Mouse (Mus musculus): ENCODE data around the gene Atxn1. TPM values are rescaled to one million over a fixed set of nuclear protein-coding genes. Genes with fewer than 3 reads are reported as not detected.

Gene Atxn1
- total and polyA plus RNA-seq, 3 experiments: 8.0 to 13.1 (median 9.7) TPM

DNA sequence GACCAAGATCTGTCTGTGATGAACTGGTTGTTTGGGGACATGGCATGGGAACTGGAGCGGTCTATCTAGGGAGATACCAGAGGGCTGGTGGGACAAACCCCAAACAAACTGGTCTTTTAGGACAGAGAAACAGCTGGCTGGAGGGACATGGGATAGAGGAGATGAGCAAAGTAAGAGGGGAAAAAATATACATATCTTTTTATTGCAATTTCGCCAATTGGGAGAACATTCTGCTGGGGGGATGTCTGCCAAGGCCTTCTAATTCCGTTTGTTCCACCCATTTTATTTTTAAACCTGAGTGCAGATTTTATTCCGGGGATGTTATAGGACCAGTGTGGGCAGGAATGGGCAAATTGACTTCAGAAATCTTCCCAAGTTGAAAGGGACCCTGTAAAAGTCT lies 305.0 kb downstream of the Atxn1 start:
- dilution Hi-C loops (cut with MboI; ENCODE audit: extremely low pct_ligation_motif_present, extremely low pct_unique_long_range_greater_than_20kb, low sequenced_read_pairs) (no loop called here), in situ Hi-C loops (cut with MboI; ENCODE audit: low pct_ligation_motif_present, low pct_unique_long_range_greater_than_20kb, low sequenced_read_pairs) (no loop called here)
- no peak for TF ChIP-seq CHD1 (IDR thresholded peaks at IDR 0.05; ENCODE audit: low read depth, low read length)
- TF ChIP-seq RCOR1 (conservative IDR thresholded peaks at IDR 0.05; ENCODE audit: low read depth, low read length): no peak
- no peak for TF ChIP-seq TCF12 (IDR thresholded peaks at IDR 0.05; ENCODE audit: low read depth, low read length)
- no peak for TF ChIP-seq KAT2A (IDR thresholded peaks at IDR 0.05; ENCODE audit: insufficient replicate concordance, low read length)
- TF ChIP-seq MAZ (IDR thresholded peaks at IDR 0.05; ENCODE audit: low read depth, low read length): no peak
- no peak for TF ChIP-seq CHD2 (IDR thresholded peaks at IDR 0.05; ENCODE audit: low read length)
- TF ChIP-seq MEF2A (IDR thresholded peaks at IDR 0.05; ENCODE audit: borderline replicate concordance, low read depth, low read length): no peak
- no peak for TF ChIP-seq PAX5 (IDR thresholded peaks at IDR 0.05; ENCODE audit: low read length)
- no peak for TF ChIP-seq MYC (IDR thresholded peaks at IDR 0.05; ENCODE audit: low read depth, low read length)
- TF ChIP-seq ETS1 (conservative IDR thresholded peaks at IDR 0.05; ENCODE audit: low read depth, low read length): no peak
- TF ChIP-seq HCFC1 (IDR thresholded peaks at IDR 0.05; ENCODE audit: low read depth, low read length): no peak
- no peak for TF ChIP-seq SMC3 (IDR thresholded peaks at IDR 0.05; ENCODE audit: low read depth, low read length)
- TF ChIP-seq E2F4 (IDR thresholded peaks at IDR 0.05; ENCODE audit: insufficient replicate concordance, low read depth, low read length): no peak
- peaks cover 14 to 58% of the 10 kb centered on the region in 2 experiments for H3K36me3 ChIP-seq (replicated peaks in 1 of 2; ENCODE audit: control insufficient read depth in 1 of 2, insufficient read depth in 1 of 2, low read length in 1 of 2)
- H3K9me3 ChIP-seq (replicated peaks; ENCODE audit: low read length): no peaks in the 10 kb centered on the region
- no peak overlapping the region for H3K9ac ChIP-seq (ENCODE audit: insufficient read depth, low read depth)
- DNase-seq (ENCODE audit: extremely low read depth): no peak
- H3K4me2 ChIP-seq (ENCODE audit: insufficient read depth, low read depth, poor library complexity, severe bottlenecking): no peak overlapping the region
- peaks cover 3% of the 10 kb centered on the region for H3K79me2 ChIP-seq (replicated peaks; ENCODE audit: control insufficient read depth, extremely low read depth, insufficient read depth, poor library complexity, severe bottlenecking)
- no peaks in the 10 kb centered on the region for H3K27me3 ChIP-seq (replicated peaks)
- no peak overlapping the region for H3K4me3 ChIP-seq (replicated peaks in 1 of 3; ENCODE audit: low read depth in 2 of 3, low read length in 2 of 3, poor library complexity in 1 of 3)
- no peak overlapping the region for H3K27ac ChIP-seq (ENCODE audit: insufficient read depth, low read depth)
- H3K4me1 ChIP-seq (ENCODE audit: control insufficient read depth in 1 of 2, insufficient read depth in 2 of 2): peaks cover 17 to 67% of the 10 kb centered on the region in 2 experiments

DNA sequence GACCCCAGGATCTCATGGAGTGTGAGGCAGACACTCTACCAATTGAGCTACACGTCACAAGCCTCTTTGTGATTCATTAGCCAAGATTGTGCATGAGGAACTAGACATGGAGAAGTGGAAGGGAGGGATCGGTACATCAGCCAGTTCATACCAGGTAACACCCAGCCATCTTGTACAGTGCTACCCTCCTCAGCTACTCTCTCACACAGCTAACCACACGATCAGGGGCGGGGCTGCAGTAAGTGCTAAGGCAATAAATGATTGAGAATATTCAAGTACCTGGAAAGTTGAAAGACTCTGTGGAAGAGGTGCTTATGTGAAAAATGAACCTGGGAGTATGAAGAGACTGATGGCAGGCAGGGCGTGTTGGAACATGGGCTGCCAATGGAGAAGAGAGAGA lies 306.5 kb downstream of the Atxn1 start:
- TF ChIP-seq USF1 (IDR thresholded peaks at IDR 0.05; ENCODE audit: low read depth, low read length): no peak
- TF ChIP-seq USF2 (conservative IDR thresholded peaks at IDR 0.05; ENCODE audit: low read depth, low read length): no peak
- TF ChIP-seq MYC (IDR thresholded peaks at IDR 0.05; ENCODE audit: low read depth, low read length): no peak
- no peak for TF ChIP-seq UBTF (IDR thresholded peaks at IDR 0.05; ENCODE audit: low read depth, low read length)
- no peak for TF ChIP-seq SMC3 (IDR thresholded peaks at IDR 0.05; ENCODE audit: low read depth, low read length)
- no peak for TF ChIP-seq MEF2A (IDR thresholded peaks at IDR 0.05; ENCODE audit: borderline replicate concordance, low read depth, low read length)
- TF ChIP-seq POLR2AphosphoS2 (IDR thresholded peaks at IDR 0.05; ENCODE audit: low read depth, low read length): no peak
- no peak for TF ChIP-seq CHD2 (IDR thresholded peaks at IDR 0.05; ENCODE audit: low read length)
- TF ChIP-seq CTCF (conservative IDR thresholded peaks at IDR 0.05 in 1 of 2, IDR thresholded peaks at IDR 0.05 in 1 of 2; ENCODE audit: low read depth in 2 of 2, low read length in 2 of 2): no peak
- no peak for TF ChIP-seq ELF1 (IDR thresholded peaks at IDR 0.05; ENCODE audit: low read depth, low read length)
- no peak for TF ChIP-seq BHLHE40 (IDR thresholded peaks at IDR 0.05; ENCODE audit: low read depth, low read length)
- no peak for TF ChIP-seq GABPA (IDR thresholded peaks at IDR 0.05; ENCODE audit: insufficient replicate concordance, low read depth, low read length)
- no peak for TF ChIP-seq ZC3H11A (IDR thresholded peaks at IDR 0.05; ENCODE audit: low read depth, low read length)
- no peak for TF ChIP-seq IRF4 (IDR thresholded peaks at IDR 0.05; ENCODE audit: low read depth, low read length)
- Histone ChIP-seq H3K27me3 (replicated peaks) (no peaks in the 10 kb centered on the region), H3K4me3 (replicated peaks in 1 of 3; ENCODE audit: low read depth in 2 of 3, low read length in 2 of 3, poor library complexity in 1 of 3) (no peak overlapping the region), H3K79me2 (replicated peaks; ENCODE audit: control insufficient read depth, extremely low read depth, insufficient read depth, poor library complexity, severe bottlenecking) (peaks cover 3% of the 10 kb centered on the region), H3K9ac (ENCODE audit: insufficient read depth, low read depth) (no peak overlapping the region), H3K4me1 (ENCODE audit: control insufficient read depth in 1 of 2, insufficient read depth in 2 of 2) (peaks cover 17 to 72% of the 10 kb centered on the region in 2 experiments), H3K9me3 (replicated peaks; ENCODE audit: low read length) (peaks cover 3% of the 10 kb centered on the region), H3K36me3 (replicated peaks in 1 of 2; ENCODE audit: control insufficient read depth in 1 of 2, insufficient read depth in 1 of 2, low read length in 1 of 2) (peaks cover 17 to 61% of the 10 kb centered on the region in 2 experiments), H3K4me2 (ENCODE audit: insufficient read depth, low read depth, poor library complexity, severe bottlenecking) (no peak overlapping the region), H3K27ac (ENCODE audit: insufficient read depth, low read depth) (no peak overlapping the region)
- DNase-seq (ENCODE audit: extremely low read depth): no peak
- in situ Hi-C loops (cut with MboI; ENCODE audit: low pct_ligation_motif_present, low pct_unique_long_range_greater_than_20kb, low sequenced_read_pairs) (no loop called here), dilution Hi-C loops (cut with MboI; ENCODE audit: extremely low pct_ligation_motif_present, extremely low pct_unique_long_range_greater_than_20kb, low sequenced_read_pairs) (no loop called here)
